Comparison of ENCODE assay signal across 21 mouse cellular contexts in genomic region chr13:64439471-64439870, GRCm38 (mm10). TPM values are rescaled to one million over a fixed set of nuclear protein-coding genes. Genes with fewer than 3 reads are reported as not detected.
A peak's percentile ranks its signal among the peaks of the same experiment; 100 is the strongest.
DNase-seq lines count a peak whose midpoint lies in the region; ATAC-seq and TF ChIP-seq lines count a peak whose summit lies in the region.
"Had no signal": no experiment of that assay in that cellular context is flagged by ENCODE, and none has a peak within 500 bp of the region (broad histone marks: within the 10 kb centered on the region; RNA-seq: fewer than 3 reads in every experiment).

No protein-coding gene starts in this region.

- TF ChIP-seq CTCF in Patski (IDR thresholded peaks at IDR 0.05), result no peak
- no peak for TF ChIP-seq CTCF in left cerebral cortex, adult 2 months (IDR thresholded peaks at IDR 0.05)

- H3K36me3 ChIP-seq in intestine, embryonic 16.5 days (ENCODE audit: control insufficient read depth, insufficient read depth, low read length), result no peaks in the 10 kb centered on the region
- H3K36me3 ChIP-seq in intestine, embryonic 15.5 days, result no peaks in the 10 kb centered on the region
- no peaks in the 10 kb centered on the region for H3K36me3 ChIP-seq in neural tube, embryonic 11.5 days (ENCODE audit: control insufficient read depth, insufficient read depth, low read length)
- peaks cover 14% of the 10 kb centered on the region; the same call in 1 of the 2 replicates for H3K36me3 ChIP-seq in neural tube, embryonic 15.5 days
- H3K36me3 ChIP-seq: G1E had no signal

- POLR2A ChIA-PET in Patski (lab: Charles Lee), result no interaction called here

- no peak overlapping the region for H3K4me2 ChIP-seq in intestine, embryonic 16.5 days (ENCODE audit: low read depth, low read length)
- no peak overlapping the region for H3K4me2 ChIP-seq in intestine, embryonic 15.5 days (replicated peaks)
- no peak overlapping the region for H3K4me2 ChIP-seq in neural tube, embryonic 11.5 days (ENCODE audit: low read depth)
- H3K4me2 ChIP-seq in neural tube, embryonic 15.5 days, result no peak overlapping the region
- H3K4me2 ChIP-seq: stomach, embryonic 15.5 days had no signal

- ATAC-seq in intestine, embryonic 16.5 days, result 0 out of 2 replicates have a peak, but pooled peaks have one; percentile 10
- ATAC-seq in intestine, embryonic 15.5 days, result no peak
- ATAC-seq in neural tube, embryonic 11.5 days (ENCODE audit: insufficient read depth, low FRiP score, low TSS enrichment), result peak; percentile 17; the same call in 1 of the 2 replicates
- no peak for ATAC-seq in neural tube, embryonic 15.5 days (ENCODE audit: low FRiP score)
- peak; percentile 89 for ATAC-seq in Patski

- DNase-seq in neural tube, embryonic 11.5 days (ENCODE audit: low spot score), result no peak
- DNase-seq in Patski (ENCODE audit: low read depth, low spot score), result no peak
- DNase-seq in left cerebral cortex, adult 2 months (ENCODE audit: extremely low spot score in 1 of 2, low spot score in 2 of 2), result no peak
- no peak for DNase-seq in gastrocnemius, postnatal 14 days

- H3K9ac ChIP-seq in intestine, embryonic 16.5 days (ENCODE audit: low read depth, low read length), result no peak overlapping the region
- no peak overlapping the region for H3K9ac ChIP-seq in intestine, embryonic 15.5 days
- H3K9ac ChIP-seq in neural tube, embryonic 11.5 days (ENCODE audit: low read length), result no peak overlapping the region
- no peak overlapping the region for H3K9ac ChIP-seq in neural tube, embryonic 15.5 days (replicated peaks)
- H3K9ac ChIP-seq: stomach, embryonic 15.5 days had no signal

- no peaks in the 10 kb centered on the region for H3K9me3 ChIP-seq in intestine, embryonic 16.5 days (ENCODE audit: control insufficient read depth, low read length)
- no peaks in the 10 kb centered on the region for H3K9me3 ChIP-seq in intestine, embryonic 15.5 days
- no peaks in the 10 kb centered on the region for H3K9me3 ChIP-seq in neural tube, embryonic 11.5 days (ENCODE audit: control insufficient read depth, low read length)
- H3K9me3 ChIP-seq in neural tube, embryonic 15.5 days (replicated peaks), result no peaks in the 10 kb centered on the region
- H3K9me3 ChIP-seq: G1E; hindbrain, embryonic 10.5 days; stomach, embryonic 15.5 days had no signal

- H3K4me1 ChIP-seq in intestine, embryonic 16.5 days (ENCODE audit: control insufficient read depth, insufficient read depth, low read length), result peaks cover 4% of the 10 kb centered on the region; the same call in 1 of the 2 replicates
- peaks cover 3% of the 10 kb centered on the region; the same call in 1 of the 2 replicates for H3K4me1 ChIP-seq in intestine, embryonic 15.5 days (replicated peaks)
- H3K4me1 ChIP-seq in neural tube, embryonic 11.5 days (ENCODE audit: control insufficient read depth, insufficient read depth, low read length), result no peaks in the 10 kb centered on the region
- no peaks in the 10 kb centered on the region for H3K4me1 ChIP-seq in neural tube, embryonic 15.5 days
- H3K4me1 ChIP-seq: hindbrain, embryonic 10.5 days; stomach, embryonic 15.5 days had no signal

- in situ Hi-C loops in Patski (cut with MboI; ENCODE audit: low pct_unique_long_range_greater_than_20kb), result loop anchor here (5.0 kb wide), 1 partner anchor 72 kb away; no protein-coding TSS in a partner anchor

- H3K27ac ChIP-seq in intestine, embryonic 16.5 days (ENCODE audit: low read length), result no peak overlapping the region
- no peak overlapping the region for H3K27ac ChIP-seq in intestine, embryonic 15.5 days
- H3K27ac ChIP-seq in neural tube, embryonic 11.5 days (ENCODE audit: low read depth, low read length), result no peak overlapping the region
- no peak overlapping the region for H3K27ac ChIP-seq in neural tube, embryonic 15.5 days (replicated peaks)
- H3K27ac ChIP-seq in left cerebral cortex, adult 2 months, result no peak overlapping the region
- H3K27ac ChIP-seq: hindbrain, embryonic 10.5 days; stomach, embryonic 15.5 days had no signal

- H3K4me3 ChIP-seq in intestine, embryonic 16.5 days (ENCODE audit: low read length), result no peak overlapping the region
- no peak overlapping the region for H3K4me3 ChIP-seq in intestine, embryonic 15.5 days (replicated peaks)
- no peak overlapping the region for H3K4me3 ChIP-seq in neural tube, embryonic 11.5 days (ENCODE audit: low read depth, low read length)
- H3K4me3 ChIP-seq in neural tube, embryonic 15.5 days (replicated peaks), result no peak overlapping the region
- H3K4me3 ChIP-seq in left cerebral cortex, adult 2 months, result no peak overlapping the region
- H3K4me3 ChIP-seq: hindbrain, embryonic 10.5 days; stomach, embryonic 15.5 days had no signal

- intact Hi-C loops in left cerebral cortex, adult 2 months (cut with DNase I), result loop anchor here (10.0 kb wide), 1 partner anchor 265 kb away; no protein-coding TSS in a partner anchor
- intact Hi-C loops in gastrocnemius, postnatal 14 days (cut with DNase I; ENCODE audit: low total_unique reads), result loop anchor here (10.0 kb wide), 1 partner anchor 75 kb away; no protein-coding TSS in a partner anchor

- WGBS in intestine, embryonic 16.5 days, result 51% methylated on average over 5 of the region's 5 CpGs
- 52% methylated on average over 5 of the region's 5 CpGs for WGBS in intestine, embryonic 15.5 days
- 81% methylated on average over 5 of the region's 5 CpGs for WGBS in neural tube, embryonic 11.5 days
- 88% methylated on average over 5 of the region's 5 CpGs for WGBS in neural tube, embryonic 15.5 days

- no peaks in the 10 kb centered on the region for H3K27me3 ChIP-seq in intestine, embryonic 16.5 days (replicated peaks; ENCODE audit: control insufficient read depth, insufficient read depth, low read length)
- H3K27me3 ChIP-seq in intestine, embryonic 15.5 days (replicated peaks), result no peaks in the 10 kb centered on the region
- no peaks in the 10 kb centered on the region for H3K27me3 ChIP-seq in neural tube, embryonic 11.5 days (ENCODE audit: control insufficient read depth, insufficient read depth, low read length)
- no peaks in the 10 kb centered on the region for H3K27me3 ChIP-seq in neural tube, embryonic 15.5 days (replicated peaks)
- H3K27me3 ChIP-seq in Patski, result no peaks in the 10 kb centered on the region
- H3K27me3 ChIP-seq: stomach, embryonic 15.5 days had no signal

- CTCF ChIA-PET in Patski (lab: Charles Lee), result interaction anchor here (1.3 to 12.9 kb wide), 2 partner anchors 8 to 124 kb away, joined by 4 to 177 read pairs; partner anchors contain the start of gene Aaed1

RNA-seq across cellular contexts. Expression of gene Cdk20, which starts 7.4 kb away (rescaled TPM):
- polyA plus RNA-seq in intestine, embryonic 16.5 days (2015; fragmentation: Nextera tagmentation; extraction: Ambion mirVana), result 9.7 and 11.5 TPM in 2 replicates
- 7.9 and 8.6 TPM in 2 replicates for polyA plus RNA-seq in intestine, embryonic 15.5 days (2015; fragmentation: Nextera tagmentation; extraction: Ambion mirVana)
- 6.9 and 9.5 TPM in 2 replicates for polyA plus RNA-seq in neural tube, embryonic 11.5 days (2014; fragmentation: Nextera tagmentation; extraction: Ambion mirVana)
- 23.5 and 32.1 TPM in 2 replicates for polyA plus RNA-seq in neural tube, embryonic 15.5 days (2015; fragmentation: Nextera tagmentation; extraction: Ambion mirVana)
- polyA plus RNA-seq in Patski (2021), result 31.8 TPM
- 10 to 100 TPM in 1 of 2 experiments, 1 to 10 TPM in 1; 10.0 to 10.8 TPM for total RNA-seq in left cerebral cortex, adult 2 months (2021)
- total RNA-seq in gastrocnemius, postnatal 14 days (2021), result 1 to 10 TPM; 2.5 to 3.1 TPM

RNA-seq across cellular contexts. Expression of gene Fam240b, which starts 58.1 kb away (rescaled TPM):
- not detected in 2 replicates for polyA plus RNA-seq in intestine, embryonic 16.5 days (2015; fragmentation: Nextera tagmentation; extraction: Ambion mirVana)
- polyA plus RNA-seq in intestine, embryonic 15.5 days (2015; fragmentation: Nextera tagmentation; extraction: Ambion mirVana), result not detected in 2 replicates
- polyA plus RNA-seq in neural tube, embryonic 11.5 days (2014; fragmentation: Nextera tagmentation; extraction: Ambion mirVana), result not detected in 2 replicates
- polyA plus RNA-seq in neural tube, embryonic 15.5 days (2015; fragmentation: Nextera tagmentation; extraction: Ambion mirVana), result 0.33 and 0.46 TPM in 2 replicates
- not detected for polyA plus RNA-seq in Patski (2021)
- not detected for total RNA-seq in left cerebral cortex, adult 2 months (2021)
- total RNA-seq in gastrocnemius, postnatal 14 days (2021), result under 1 TPM in 1 of 2 experiments, not detected in 1; 0.20 TPM
- total RNA-seq: adrenal gland, postnatal 36 days; G1E; gastrocnemius, postnatal 36 days; layer of hippocampus, postnatal 36 days; left cerebral cortex, postnatal 25 days; megakaryocyte-erythroid progenitor cell, adult 5-6 weeks had no signal
- polyA plus RNA-seq: embryonic facial prominence, embryonic 14.5 days; G1E; heart, postnatal 0 days; hindbrain, embryonic 10.5 days; intestine, postnatal 0 days; large intestine, adult 2 months; limb, embryonic 14.5 days; lung, adult 2 months; stomach, embryonic 15.5 days had no signal

Comparison
In these comparisons a context has a peak if more than half of its experiments do, and no peak if none do; other contexts are left out.
1. ATAC-seq: peak in intestine, embryonic 16.5 days (single experiment), neural tube, embryonic 11.5 days (single experiment) and Patski (single experiment); none in intestine, embryonic 15.5 days (single experiment) and neural tube, embryonic 15.5 days (single experiment).